Mouse (Mus musculus): ENCODE measurements at regions not wholly inside any gene's neighbourhood (a gene's known extent, or its start where the extent isn't known, plus 50 kb on each side); places are given as distances from the start of the nearest gene placed in this dataset.

DNA sequence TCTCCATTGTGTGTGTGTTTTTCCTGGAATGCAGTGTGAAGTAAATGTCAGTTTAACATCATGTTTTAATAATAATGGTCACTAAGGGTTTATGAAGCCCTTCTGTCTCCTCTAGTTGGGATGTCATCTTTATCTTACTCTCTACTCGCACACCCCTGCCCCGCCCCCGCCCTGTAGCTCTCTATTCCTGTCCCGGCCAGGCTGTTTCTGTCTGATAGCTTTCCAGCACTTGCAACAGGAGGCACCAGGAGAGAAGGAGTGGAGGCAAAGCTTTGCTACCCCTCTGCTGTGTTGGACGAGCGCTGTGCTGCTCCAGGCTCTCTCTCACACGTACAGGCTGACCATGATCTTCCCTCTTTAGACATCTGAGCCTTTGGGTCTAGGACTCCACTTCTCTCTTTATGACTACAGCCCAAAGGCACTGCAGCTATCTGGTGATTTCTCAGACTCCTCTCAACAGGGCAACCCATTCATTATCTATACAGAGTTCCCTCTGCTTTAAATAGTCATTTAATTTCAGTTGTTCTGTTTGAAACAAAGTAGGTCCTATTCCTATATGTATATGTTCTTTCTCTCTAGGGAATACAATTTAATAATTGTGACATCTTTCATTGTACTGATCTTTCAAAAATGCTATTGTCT, 151.6 kb upstream of the Ube2e3 start:
- Histone ChIP-seq H3K4me1 (ENCODE audit: control insufficient read depth, insufficient read depth, low read length) (no peaks in the 10 kb centered on the region; the same call in 1 of the 2 replicates), H3K4me3 (ENCODE audit: insufficient read depth, low read depth, low read length) (no peak overlapping the region), H3K36me3 (ENCODE audit: control insufficient read depth, insufficient read depth, low read length) (no peaks in the 10 kb centered on the region), H3K27me3 (replicated peaks; ENCODE audit: control insufficient read depth, insufficient read depth, low read length) (no peaks in the 10 kb centered on the region), H3K27ac (ENCODE audit: insufficient read depth, low read depth, low read length) (no peak overlapping the region)
- TF ChIP-seq POLR2A (IDR thresholded peaks at IDR 0.05; ENCODE audit: low read depth, low read length), result no peak
- no peak for TF ChIP-seq CTCF (conservative IDR thresholded peaks at IDR 0.05; ENCODE audit: insufficient read depth, insufficient read length, low read depth, low read length)
- no peak for DNase-seq
- 87% methylated on average over 7 of the region's 7 CpGs for WGBS

DNA sequence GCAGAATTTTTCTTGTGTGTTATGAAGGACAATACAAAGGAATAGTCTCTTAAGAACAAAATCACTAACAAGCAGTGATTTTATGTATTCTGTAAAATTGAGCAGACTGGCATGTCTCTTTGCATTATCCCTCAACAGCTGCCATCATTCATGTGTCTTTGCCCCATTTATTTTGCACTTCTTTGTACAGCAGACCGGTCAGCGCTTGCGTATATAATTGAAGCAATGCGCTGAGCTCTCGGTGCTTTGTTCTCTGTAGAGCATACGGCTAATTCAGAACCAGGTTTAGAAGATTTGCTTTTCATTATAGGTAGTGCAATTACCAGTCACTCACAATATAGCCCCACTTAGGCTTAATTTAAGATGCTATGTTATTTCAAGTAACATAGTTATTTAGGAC, 173.1 kb upstream of the Ube2e3 start:
- no peaks in the 10 kb centered on the region for H3K4me1 ChIP-seq (ENCODE audit: control insufficient read depth, insufficient read depth, low read length)
- TF ChIP-seq CTCF (conservative IDR thresholded peaks at IDR 0.05; ENCODE audit: insufficient read depth, insufficient read length, low read depth, low read length) (no peak), POLR2A (IDR thresholded peaks at IDR 0.05; ENCODE audit: low read depth, low read length) (no peak)
- no peak overlapping the region for H3K4me3 ChIP-seq (ENCODE audit: insufficient read depth, low read depth, low read length)
- 95% methylated on average over 6 of the region's 6 CpGs for WGBS
- no peak overlapping the region for H3K27ac ChIP-seq (ENCODE audit: insufficient read depth, low read depth, low read length)
- no peak for DNase-seq
- H3K27me3 ChIP-seq (replicated peaks; ENCODE audit: control insufficient read depth, insufficient read depth, low read length), result no peaks in the 10 kb centered on the region
- H3K36me3 ChIP-seq (ENCODE audit: control insufficient read depth, insufficient read depth, low read length), result no peaks in the 10 kb centered on the region

DNA sequence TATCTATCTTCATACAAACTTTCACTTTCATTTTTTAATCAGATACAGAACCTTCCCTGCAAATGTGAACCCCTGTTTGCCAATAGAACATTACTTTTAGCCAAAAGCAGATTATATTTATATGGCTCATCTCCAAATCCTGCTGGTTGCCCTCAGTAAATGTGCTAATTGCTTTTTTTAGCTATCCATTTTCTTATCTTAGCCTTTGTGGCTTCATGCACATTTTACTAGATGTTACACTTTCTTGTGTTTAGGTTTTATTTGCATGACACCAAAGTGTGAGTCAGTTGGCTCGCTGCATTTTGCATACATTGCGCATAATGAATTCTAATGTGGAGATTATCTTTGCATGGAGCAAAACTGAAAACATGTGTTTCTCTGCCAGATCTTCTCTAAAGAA, 211.3 kb upstream of the Ube2e3 start:
- DNase-seq, result no peak
- Histone ChIP-seq H3K27ac (ENCODE audit: insufficient read depth, low read depth, low read length) (no peak overlapping the region), H3K27me3 (replicated peaks; ENCODE audit: control insufficient read depth, insufficient read depth, low read length) (no peaks in the 10 kb centered on the region; the same call in 1 of the 2 replicates), H3K36me3 (ENCODE audit: control insufficient read depth, insufficient read depth, low read length) (no peaks in the 10 kb centered on the region), H3K4me1 (ENCODE audit: control insufficient read depth, insufficient read depth, low read length) (no peaks in the 10 kb centered on the region), H3K4me3 (ENCODE audit: insufficient read depth, low read depth, low read length) (no peak overlapping the region)
- TF ChIP-seq POLR2A (IDR thresholded peaks at IDR 0.05; ENCODE audit: low read depth, low read length) (no peak), CTCF (conservative IDR thresholded peaks at IDR 0.05; ENCODE audit: insufficient read depth, insufficient read length, low read depth, low read length) (no peak)
- WGBS, result 93% methylated on average over 2 of the region's 2 CpGs

DNA sequence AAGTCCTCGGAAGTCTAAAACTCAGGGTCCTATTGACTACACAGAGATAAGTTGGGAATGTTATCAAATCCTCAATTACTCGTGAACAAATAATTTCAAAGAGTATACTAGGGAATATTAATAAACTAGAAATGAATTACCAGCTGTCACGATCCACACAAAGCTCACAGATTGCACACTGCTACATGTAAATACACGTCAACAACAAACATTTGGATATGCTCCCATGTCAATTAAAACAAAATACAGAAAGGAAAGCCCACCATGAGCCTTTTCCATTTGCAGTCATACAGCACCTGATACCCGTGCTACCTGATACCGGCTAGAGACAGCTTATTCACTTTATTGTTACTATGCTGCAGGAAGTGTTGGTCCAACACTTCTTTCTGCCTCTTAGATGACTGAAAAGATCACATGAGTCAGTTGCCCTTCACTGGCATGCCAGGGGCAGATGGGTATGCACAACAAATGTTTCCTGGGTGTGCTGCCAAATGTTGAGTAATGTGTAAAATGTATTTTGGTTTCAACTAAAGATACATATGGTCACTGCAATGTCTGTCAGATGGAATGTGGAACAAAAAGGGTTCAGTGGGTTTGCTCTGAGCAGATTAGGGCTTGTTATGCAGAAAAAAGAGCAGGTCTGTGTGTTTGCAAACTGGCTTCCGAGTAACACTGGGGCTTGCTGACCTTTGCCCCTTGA, 212.6 kb upstream of the Ube2e3 start:
- Histone ChIP-seq H3K27me3 (replicated peaks; ENCODE audit: control insufficient read depth, insufficient read depth, low read length) (no peaks in the 10 kb centered on the region; the same call in 1 of the 2 replicates), H3K36me3 (ENCODE audit: control insufficient read depth, insufficient read depth, low read length) (no peaks in the 10 kb centered on the region), H3K27ac (ENCODE audit: insufficient read depth, low read depth, low read length) (no peak overlapping the region), H3K4me1 (ENCODE audit: control insufficient read depth, insufficient read depth, low read length) (no peaks in the 10 kb centered on the region), H3K4me3 (ENCODE audit: insufficient read depth, low read depth, low read length) (no peak overlapping the region)
- WGBS, result 79% methylated on average over 7 of the region's 7 CpGs
- no peak for DNase-seq
- TF ChIP-seq POLR2A (IDR thresholded peaks at IDR 0.05; ENCODE audit: low read depth, low read length), result no peak
- no peak for TF ChIP-seq CTCF (conservative IDR thresholded peaks at IDR 0.05; ENCODE audit: insufficient read depth, insufficient read length, low read depth, low read length)

DNA sequence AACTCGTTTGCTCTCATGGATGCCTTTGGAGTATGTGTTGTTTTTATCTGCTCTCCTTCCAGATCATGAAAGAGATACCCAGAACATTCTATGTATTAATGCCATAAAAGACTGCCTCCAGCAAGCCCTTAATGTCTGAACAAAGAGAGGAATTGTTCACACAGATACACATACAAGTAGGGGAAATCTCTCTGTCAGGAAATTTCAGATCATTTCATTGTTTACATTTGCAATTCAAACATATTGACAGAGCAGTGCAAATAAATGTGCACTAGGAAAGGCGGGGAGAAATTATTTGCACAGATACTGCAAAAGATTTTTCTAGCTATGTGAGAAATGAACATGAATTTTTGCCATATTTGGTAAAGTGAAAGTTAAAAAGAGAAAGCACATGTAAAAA, 216.4 kb upstream of the Ube2e3 start:
- Histone ChIP-seq H3K36me3 (ENCODE audit: control insufficient read depth, insufficient read depth, low read length) (no peaks in the 10 kb centered on the region), H3K27ac (ENCODE audit: insufficient read depth, low read depth, low read length) (no peak overlapping the region), H3K27me3 (replicated peaks; ENCODE audit: control insufficient read depth, insufficient read depth, low read length) (no peaks in the 10 kb centered on the region; the same call in 1 of the 2 replicates), H3K4me3 (ENCODE audit: insufficient read depth, low read depth, low read length) (no peak overlapping the region), H3K4me1 (ENCODE audit: control insufficient read depth, insufficient read depth, low read length) (no peaks in the 10 kb centered on the region)
- TF ChIP-seq CTCF (conservative IDR thresholded peaks at IDR 0.05; ENCODE audit: insufficient read depth, insufficient read length, low read depth, low read length), result no peak
- no peak for TF ChIP-seq POLR2A (IDR thresholded peaks at IDR 0.05; ENCODE audit: low read depth, low read length)
- 52% methylated on average over 2 of the region's 2 CpGs for whole genome bisulfite sequencing
- no peak for DNase-seq

DNA sequence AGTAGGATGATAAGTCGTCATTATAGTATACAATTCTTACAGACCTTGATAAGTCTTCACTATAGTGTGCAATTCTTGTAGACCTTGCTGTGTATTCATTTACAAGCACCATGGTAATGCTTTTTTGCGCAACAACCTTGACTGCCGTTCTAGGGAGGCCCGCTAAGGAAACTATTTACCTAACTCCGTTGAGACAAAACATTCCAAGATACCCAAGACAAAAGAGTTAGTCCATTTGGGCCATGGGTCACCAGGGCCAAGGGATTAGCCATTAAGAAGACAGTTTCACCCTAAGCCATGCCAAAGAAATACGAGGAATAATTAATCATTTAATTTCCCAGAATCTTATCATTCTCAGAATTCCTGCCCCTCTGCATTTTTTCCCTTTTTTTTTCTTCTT, 227.6 kb upstream of the Ube2e3 start:
- Histone ChIP-seq H3K4me3 (ENCODE audit: insufficient read depth, low read depth, low read length) (no peak overlapping the region), H3K27me3 (replicated peaks; ENCODE audit: control insufficient read depth, insufficient read depth, low read length) (no peaks in the 10 kb centered on the region), H3K4me1 (ENCODE audit: control insufficient read depth, insufficient read depth, low read length) (no peaks in the 10 kb centered on the region), H3K27ac (ENCODE audit: insufficient read depth, low read depth, low read length) (no peak overlapping the region), H3K36me3 (ENCODE audit: control insufficient read depth, insufficient read depth, low read length) (no peaks in the 10 kb centered on the region)
- no peak for DNase-seq
- WGBS, result 74% methylated on average over 6 of the region's 6 CpGs
- TF ChIP-seq CTCF (conservative IDR thresholded peaks at IDR 0.05; ENCODE audit: insufficient read depth, insufficient read length, low read depth, low read length) (no peak), POLR2A (IDR thresholded peaks at IDR 0.05; ENCODE audit: low read depth, low read length) (no peak)

DNA sequence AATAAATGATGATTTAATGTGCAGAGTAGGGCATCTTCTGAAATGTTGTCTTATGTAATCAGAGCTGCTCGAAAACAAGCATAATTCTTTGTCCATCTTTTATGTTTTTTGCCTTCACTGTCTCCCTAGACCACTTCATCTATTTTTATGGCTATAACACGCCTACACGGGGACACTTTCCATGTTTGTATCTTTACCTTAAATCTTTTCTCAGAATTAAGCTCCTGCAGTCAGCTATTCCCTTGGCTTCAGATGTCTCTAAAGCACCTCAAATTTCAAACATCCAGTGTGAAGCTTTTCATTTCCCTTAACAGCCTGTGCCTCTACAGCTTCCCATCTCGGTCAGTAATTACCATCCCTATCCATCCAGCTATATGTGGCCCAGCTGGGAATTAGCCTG, 242.7 kb upstream of the Ube2e3 start:
- Histone ChIP-seq H3K36me3 (ENCODE audit: control insufficient read depth, insufficient read depth, low read length) (no peaks in the 10 kb centered on the region), H3K4me1 (ENCODE audit: control insufficient read depth, insufficient read depth, low read length) (no peaks in the 10 kb centered on the region), H3K27me3 (replicated peaks; ENCODE audit: control insufficient read depth, insufficient read depth, low read length) (no peaks in the 10 kb centered on the region), H3K27ac (ENCODE audit: insufficient read depth, low read depth, low read length) (no peak overlapping the region), H3K4me3 (ENCODE audit: insufficient read depth, low read depth, low read length) (no peak overlapping the region)
- no peak for DNase-seq
- TF ChIP-seq POLR2A (IDR thresholded peaks at IDR 0.05; ENCODE audit: low read depth, low read length) (no peak), CTCF (conservative IDR thresholded peaks at IDR 0.05; ENCODE audit: insufficient read depth, insufficient read length, low read depth, low read length) (no peak)
- 35% methylated on average over 4 of the region's 4 CpGs for WGBS

Data from kidney, adult 2 months (tissue).